Mouse (Mus musculus): Measurements from ENCODE around the gene Espn. TPM values are rescaled to one million over a fixed set of nuclear protein-coding genes. Genes with fewer than 3 reads are reported as not detected.

Espn gene
- polyA plus RNA-seq, 1 experiment = 0.56 TPM

- Histone ChIP-seq H3K4me1 (ENCODE audit: control insufficient read depth, insufficient read depth, low read length) (no peaks in the 10 kb centered on the region; the same call in none of the 2 replicates), H3K4me3 (ENCODE audit: insufficient read depth, low read length) (no peak overlapping the region), H3K27ac (ENCODE audit: insufficient read depth, low read length) (no peak overlapping the region)
- no peak for TF ChIP-seq POLR2A (IDR thresholded peaks at IDR 0.05; ENCODE audit: low read depth, low read length)
- TF ChIP-seq CTCF (IDR thresholded peaks at IDR 0.05; ENCODE audit: borderline replicate concordance, insufficient read depth, low read length) = no peak
Observed at GRCm38 (mm10) chr4:152084616-152085015, 67.6 kb downstream of the Espn start.

- TF ChIP-seq POLR2A (IDR thresholded peaks at IDR 0.05; ENCODE audit: low read depth, low read length) = 0 out of 2 replicates have a peak, but pooled peaks have one; percentile 9
- no peak for TF ChIP-seq CTCF (IDR thresholded peaks at IDR 0.05; ENCODE audit: borderline replicate concordance, insufficient read depth, low read length)
- no peaks in the 10 kb centered on the region; the same call in none of the 2 replicates for H3K4me1 ChIP-seq (ENCODE audit: control insufficient read depth, insufficient read depth, low read length)
- H3K4me3 ChIP-seq (ENCODE audit: insufficient read depth, low read length) = no peak overlapping the region
- 0 out of 2 replicates have a peak overlapping the region, but pooled peaks have one; percentile 59 for H3K27ac ChIP-seq (ENCODE audit: insufficient read depth, low read length)
Observed at GRCm38 (mm10) chr4:152083611-152084220, 68.5 kb downstream of the Espn start.

GRCm38 (mm10) chr4:152079931-152080330 is 72.2 kb downstream of the Espn start:
- Histone ChIP-seq H3K4me3 (ENCODE audit: insufficient read depth, low read length) (no peak overlapping the region), H3K27ac (ENCODE audit: insufficient read depth, low read length) (no peak overlapping the region), H3K4me1 (ENCODE audit: control insufficient read depth, insufficient read depth, low read length) (no peaks in the 10 kb centered on the region; the same call in 1 of the 2 replicates)
- TF ChIP-seq CTCF (IDR thresholded peaks at IDR 0.05; ENCODE audit: borderline replicate concordance, insufficient read depth, low read length) (no peak), POLR2A (IDR thresholded peaks at IDR 0.05; ENCODE audit: low read depth, low read length) (no peak)

- TF ChIP-seq CTCF (IDR thresholded peaks at IDR 0.05; ENCODE audit: borderline replicate concordance, insufficient read depth, low read length) (no peak), POLR2A (IDR thresholded peaks at IDR 0.05; ENCODE audit: low read depth, low read length) (no peak)
- Histone ChIP-seq H3K4me1 (ENCODE audit: control insufficient read depth, insufficient read depth, low read length) (no peaks in the 10 kb centered on the region; the same call in 1 of the 2 replicates), H3K27ac (ENCODE audit: insufficient read depth, low read length) (no peak overlapping the region), H3K4me3 (ENCODE audit: insufficient read depth, low read length) (no peak overlapping the region)
Observed at GRCm38 (mm10) chr4:152079261-152079660, 72.9 kb downstream of the Espn start.

- H3K4me1 ChIP-seq (ENCODE audit: control insufficient read depth, insufficient read depth, low read length) = no peaks in the 10 kb centered on the region
Observed at GRCm38 (mm10) chr4:152078105-152078530, 74.1 kb downstream of the Espn start.

GRCm38 (mm10) chr4:152077191-152077590 is 75.0 kb downstream of the Espn start:
- H3K4me3 ChIP-seq (ENCODE audit: insufficient read depth, low read length) = no peak overlapping the region
- no peak overlapping the region for H3K27ac ChIP-seq (ENCODE audit: insufficient read depth, low read length)
- TF ChIP-seq CTCF (IDR thresholded peaks at IDR 0.05; ENCODE audit: borderline replicate concordance, insufficient read depth, low read length) = no peak
- no peak for TF ChIP-seq POLR2A (IDR thresholded peaks at IDR 0.05; ENCODE audit: low read depth, low read length)
- H3K4me1 ChIP-seq (ENCODE audit: control insufficient read depth, insufficient read depth, low read length) = no peaks in the 10 kb centered on the region

More at GRCm38 (mm10) chr4:152078105-152078530, 74.1 kb downstream of the Espn start:
- H3K27ac ChIP-seq (ENCODE audit: insufficient read depth, low read length) = no peak overlapping the region
- no peak overlapping the region for H3K4me3 ChIP-seq (ENCODE audit: insufficient read depth, low read length)
- TF ChIP-seq CTCF (IDR thresholded peaks at IDR 0.05; ENCODE audit: borderline replicate concordance, insufficient read depth, low read length) = no peak
- no peak for TF ChIP-seq POLR2A (IDR thresholded peaks at IDR 0.05; ENCODE audit: low read depth, low read length)

- H3K4me3 ChIP-seq (ENCODE audit: insufficient read depth, low read length) = no peak overlapping the region
- TF ChIP-seq POLR2A (IDR thresholded peaks at IDR 0.05; ENCODE audit: low read depth, low read length) (no peak), CTCF (IDR thresholded peaks at IDR 0.05; ENCODE audit: borderline replicate concordance, insufficient read depth, low read length) (no peak)
- H3K27ac ChIP-seq (ENCODE audit: insufficient read depth, low read length) = no peak overlapping the region
- H3K4me1 ChIP-seq (ENCODE audit: control insufficient read depth, insufficient read depth, low read length) = no peaks in the 10 kb centered on the region
Observed at GRCm38 (mm10) chr4:152074548-152074947, 77.6 kb downstream of the Espn start.

GRCm38 (mm10) chr4:152073715-152074114 is 78.5 kb downstream of the Espn start:
- TF ChIP-seq POLR2A (IDR thresholded peaks at IDR 0.05; ENCODE audit: low read depth, low read length) = no peak
- TF ChIP-seq CTCF (IDR thresholded peaks at IDR 0.05; ENCODE audit: borderline replicate concordance, insufficient read depth, low read length) = no peak
- Histone ChIP-seq H3K4me1 (ENCODE audit: control insufficient read depth, insufficient read depth, low read length) (no peaks in the 10 kb centered on the region), H3K4me3 (ENCODE audit: insufficient read depth, low read length) (no peak overlapping the region), H3K27ac (ENCODE audit: insufficient read depth, low read length) (no peak overlapping the region)

- TF ChIP-seq POLR2A (IDR thresholded peaks at IDR 0.05; ENCODE audit: low read depth, low read length) (no peak), CTCF (IDR thresholded peaks at IDR 0.05; ENCODE audit: borderline replicate concordance, insufficient read depth, low read length) (no peak)
- no peak overlapping the region for H3K27ac ChIP-seq (ENCODE audit: insufficient read depth, low read length)
- no peak overlapping the region for H3K4me3 ChIP-seq (ENCODE audit: insufficient read depth, low read length)
- no peaks in the 10 kb centered on the region for H3K4me1 ChIP-seq (ENCODE audit: control insufficient read depth, insufficient read depth, low read length)
Observed at GRCm38 (mm10) chr4:152072655-152073054, 79.5 kb downstream of the Espn start.

- Histone ChIP-seq H3K27ac (ENCODE audit: insufficient read depth, low read length) (no peak within 1 kb of the TSS), H3K4me1 (ENCODE audit: control insufficient read depth, insufficient read depth, low read length) (no peaks in the 10 kb centered on the region), H3K4me3 (ENCODE audit: insufficient read depth, low read length) (no peak within 1 kb of the TSS)
- no peak for TF ChIP-seq CTCF (IDR thresholded peaks at IDR 0.05; ENCODE audit: borderline replicate concordance, insufficient read depth, low read length)
- TF ChIP-seq POLR2A (IDR thresholded peaks at IDR 0.05; ENCODE audit: low read depth, low read length) = no peak
Observed at GRCm38 (mm10) chr4:152072121-152072601, 80.0 kb downstream of the Espn start, which contains the start of gene Plekhg5. Gene Plekhg5 (plus strand): TSS chr4:152072498.

All from embryonic fibroblast, embryonic 13.5 days (primary cell).